Mouse (Mus musculus): ENCODE measurements around the gene Ric3. TPM values are rescaled to one million over a fixed set of nuclear protein-coding genes. Genes with fewer than 3 reads are reported as not detected.

Ric3 gene
- polyA plus RNA-seq, 2 experiments: 0.31 to 0.62 TPM

DNA sequence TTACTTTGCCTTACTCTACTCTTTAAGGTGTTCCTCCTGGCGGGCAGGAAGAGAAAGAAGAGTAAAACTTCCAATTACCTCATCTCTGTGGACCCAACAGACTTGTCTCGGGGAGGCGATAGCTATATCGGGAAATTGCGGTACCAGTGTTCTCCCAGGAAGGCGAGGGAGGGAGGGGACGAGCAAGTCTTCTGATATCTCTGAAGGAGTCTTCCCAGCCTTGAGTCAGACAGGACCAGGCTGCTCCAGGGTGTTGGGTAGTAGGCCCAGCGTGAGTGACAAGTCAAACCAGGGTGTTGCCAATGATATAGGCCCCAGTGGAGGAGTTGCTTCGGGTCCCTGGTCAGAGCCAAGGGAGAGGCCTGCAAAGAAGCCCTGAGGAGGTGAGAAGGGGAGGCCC, 56.2 kb downstream of the Ric3 start:
- H3K4me2 ChIP-seq (ENCODE audit: low read depth): no peak overlapping the region
- no peaks in the 10 kb centered on the region for H3K27me3 ChIP-seq (ENCODE audit: control insufficient read depth, insufficient read depth, low read length)
- 73% methylated on average over 9 of the region's 9 CpGs for WGBS (ENCODE audit: insufficient replicate concordance)
- H3K4me1 ChIP-seq (replicated peaks; ENCODE audit: control insufficient read depth in 2 of 2, insufficient read depth in 2 of 2, low read length in 1 of 2): no peaks in the 10 kb centered on the region
- no peaks in the 10 kb centered on the region for H3K36me3 ChIP-seq (replicated peaks; ENCODE audit: control insufficient read depth, insufficient read depth, low read depth)
- H3K4me3 ChIP-seq (ENCODE audit: insufficient read depth in 1 of 2, low read depth in 2 of 2, low read length in 2 of 2): no peak overlapping the region
- no peaks in the 10 kb centered on the region for H3K9me3 ChIP-seq (ENCODE audit: control insufficient read depth, low read length)
- ATAC-seq (ENCODE audit: insufficient read depth) (no peak), DNase-seq (ENCODE audit: low read depth in 3 of 3, low spot score in 3 of 3) (no peak)
- TF ChIP-seq EP300 (IDR thresholded peaks at IDR 0.05; ENCODE audit: low read depth) (no peak), CTCF (IDR thresholded peaks at IDR 0.05; ENCODE audit: low read depth) (no peak)
- H3K9ac ChIP-seq (replicated peaks): no peak overlapping the region
- H3K27ac ChIP-seq: no peak overlapping the region

DNA sequence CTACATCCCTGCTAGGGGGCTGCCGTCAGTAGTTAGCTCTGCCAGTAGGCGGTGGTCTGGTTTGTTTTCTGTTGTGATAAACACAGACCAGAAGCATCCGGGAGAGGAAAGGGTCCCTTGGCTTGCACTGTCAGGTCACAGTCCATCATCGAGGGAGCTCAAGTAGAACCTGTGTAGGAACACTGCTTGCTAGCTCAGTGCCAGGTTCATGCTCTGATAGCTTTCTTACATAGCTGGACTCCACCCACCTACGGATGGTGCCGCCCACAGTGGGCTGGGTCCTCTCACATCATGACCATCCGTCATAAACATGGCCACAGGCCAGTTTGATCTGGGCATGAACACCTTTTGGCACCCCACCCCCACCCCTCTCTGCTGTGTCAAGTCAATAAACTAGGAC, 57.4 kb downstream of the Ric3 start:
- no peak overlapping the region for H3K27ac ChIP-seq
- no peaks in the 10 kb centered on the region for H3K4me1 ChIP-seq (replicated peaks; ENCODE audit: control insufficient read depth in 2 of 2, insufficient read depth in 2 of 2, low read length in 1 of 2)
- no peak overlapping the region for H3K4me3 ChIP-seq (ENCODE audit: insufficient read depth in 1 of 2, low read depth in 2 of 2, low read length in 2 of 2)
- no peaks in the 10 kb centered on the region for H3K9me3 ChIP-seq (ENCODE audit: control insufficient read depth, low read length)
- H3K4me2 ChIP-seq (ENCODE audit: low read depth): no peak overlapping the region
- no peaks in the 10 kb centered on the region for H3K36me3 ChIP-seq (replicated peaks; ENCODE audit: control insufficient read depth, insufficient read depth, low read depth)
- DNase-seq (ENCODE audit: low read depth in 3 of 3, low spot score in 3 of 3) (no peak), ATAC-seq (ENCODE audit: insufficient read depth) (no peak)
- no peak for TF ChIP-seq EP300 (IDR thresholded peaks at IDR 0.05; ENCODE audit: low read depth)
- TF ChIP-seq CTCF (IDR thresholded peaks at IDR 0.05; ENCODE audit: low read depth): no peak
- no peak overlapping the region for H3K9ac ChIP-seq (replicated peaks)
- H3K27me3 ChIP-seq (ENCODE audit: control insufficient read depth, insufficient read depth, low read length): no peaks in the 10 kb centered on the region
- WGBS (ENCODE audit: insufficient replicate concordance): 61% methylated on average over 7 of the region's 7 CpGs

DNA sequence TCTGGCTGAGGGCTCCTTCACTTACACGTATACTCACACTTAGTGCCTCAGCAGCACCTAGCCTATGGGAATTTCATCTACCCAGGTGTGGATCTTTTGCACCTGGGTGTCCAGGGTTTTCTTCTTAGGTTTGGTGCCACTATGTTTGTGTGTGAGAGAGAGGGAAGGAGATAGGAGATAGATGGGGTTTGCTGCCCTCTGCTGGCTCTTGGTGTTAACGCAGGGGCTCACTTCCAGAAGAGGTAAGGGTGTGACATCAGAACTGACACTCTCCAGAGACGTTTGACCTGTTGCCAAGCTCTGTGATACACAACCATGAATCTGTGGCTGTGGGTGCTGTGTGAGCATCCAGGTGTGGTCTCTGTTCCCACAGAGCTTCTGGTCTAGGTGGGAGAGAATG, 61.7 kb downstream of the Ric3 start:
- TF ChIP-seq CTCF (IDR thresholded peaks at IDR 0.05; ENCODE audit: low read depth) (peak; percentile 78), EP300 (IDR thresholded peaks at IDR 0.05; ENCODE audit: low read depth) (no peak)
- ATAC-seq (ENCODE audit: insufficient read depth): no peak
- Histone ChIP-seq H3K4me1 (replicated peaks; ENCODE audit: control insufficient read depth in 2 of 2, insufficient read depth in 2 of 2, low read length in 1 of 2) (no peaks in the 10 kb centered on the region), H3K4me3 (ENCODE audit: insufficient read depth in 1 of 2, low read depth in 2 of 2, low read length in 2 of 2) (no peak overlapping the region), H3K27me3 (ENCODE audit: control insufficient read depth, insufficient read depth, low read length) (no peaks in the 10 kb centered on the region), H3K9ac (replicated peaks) (no peak overlapping the region), H3K9me3 (ENCODE audit: control insufficient read depth, low read length) (no peaks in the 10 kb centered on the region), H3K4me2 (ENCODE audit: low read depth) (no peak overlapping the region), H3K36me3 (replicated peaks; ENCODE audit: control insufficient read depth, insufficient read depth, low read depth) (no peaks in the 10 kb centered on the region), H3K27ac (no peak overlapping the region)
- DNase-seq (ENCODE audit: low read depth in 3 of 3, low spot score in 3 of 3): peak; percentile 9 to 13 (median 12)
- 14% methylated on average over 3 of the region's 3 CpGs for WGBS (ENCODE audit: insufficient replicate concordance)

DNA sequence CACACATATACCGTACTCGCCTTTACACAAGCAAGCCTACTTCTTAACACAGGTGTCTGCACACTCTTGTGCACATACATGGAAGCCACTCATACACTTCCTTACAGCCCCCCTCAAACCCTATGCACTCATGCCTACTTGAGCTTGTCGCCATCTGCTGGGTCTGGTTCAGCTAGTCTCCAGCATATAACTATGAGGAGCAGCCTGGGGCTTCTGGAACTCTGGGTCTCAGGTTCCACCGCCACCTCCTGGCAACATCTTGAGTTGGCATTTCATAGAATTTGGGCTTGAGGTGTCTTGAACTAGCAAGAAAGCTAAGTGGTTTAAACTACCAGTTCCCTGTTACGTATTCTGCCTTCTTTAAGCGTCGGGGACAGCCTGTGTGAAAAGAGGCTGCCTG, 63.9 kb downstream of the Ric3 start:
- 68% methylated on average over 7 of the region's 7 CpGs for WGBS (ENCODE audit: insufficient replicate concordance)
- no peaks in the 10 kb centered on the region for H3K4me1 ChIP-seq (replicated peaks; ENCODE audit: control insufficient read depth in 2 of 2, insufficient read depth in 2 of 2, low read length in 1 of 2)
- no peak for TF ChIP-seq EP300 (IDR thresholded peaks at IDR 0.05; ENCODE audit: low read depth)
- TF ChIP-seq CTCF (IDR thresholded peaks at IDR 0.05; ENCODE audit: low read depth): no peak
- DNase-seq (ENCODE audit: low read depth in 3 of 3, low spot score in 3 of 3) (no peak), ATAC-seq (ENCODE audit: insufficient read depth) (no peak)
- H3K9me3 ChIP-seq (ENCODE audit: control insufficient read depth, low read length): no peaks in the 10 kb centered on the region
- H3K27me3 ChIP-seq (ENCODE audit: control insufficient read depth, insufficient read depth, low read length): no peaks in the 10 kb centered on the region
- no peak overlapping the region for H3K9ac ChIP-seq (replicated peaks)
- H3K4me2 ChIP-seq (ENCODE audit: low read depth): no peak overlapping the region
- H3K27ac ChIP-seq: no peak overlapping the region
- H3K4me3 ChIP-seq (ENCODE audit: insufficient read depth in 1 of 2, low read depth in 2 of 2, low read length in 2 of 2): no peak overlapping the region
- no peaks in the 10 kb centered on the region for H3K36me3 ChIP-seq (replicated peaks; ENCODE audit: control insufficient read depth, insufficient read depth, low read depth)

DNA sequence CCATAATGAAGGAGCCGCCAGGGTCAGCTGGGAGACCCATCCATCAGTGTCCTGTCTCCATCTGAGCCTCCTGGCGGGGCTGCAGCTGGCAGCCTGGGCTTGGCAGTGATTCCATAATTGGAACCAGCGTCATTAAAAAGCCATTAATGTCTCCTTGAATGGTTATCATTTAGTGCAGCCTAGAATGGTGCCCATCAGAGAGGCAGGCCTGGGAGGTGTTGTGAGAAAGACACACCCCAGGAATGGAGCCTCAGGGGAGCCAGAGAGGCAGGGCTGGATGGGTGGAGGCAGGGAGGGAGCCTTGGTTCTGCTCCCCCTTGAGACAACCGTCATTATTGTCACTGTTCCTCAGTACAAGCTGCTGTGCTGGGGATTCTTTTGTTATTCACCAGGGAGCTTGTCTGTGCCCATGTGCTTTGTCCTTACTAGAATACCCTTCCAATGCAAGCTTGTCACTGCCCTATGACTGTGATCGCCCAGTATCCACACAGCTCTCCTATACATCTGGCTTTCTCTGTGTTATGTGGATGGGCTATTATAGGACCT, 66.7 kb downstream of the Ric3 start:
- Histone ChIP-seq H3K27me3 (ENCODE audit: control insufficient read depth, insufficient read depth, low read length) (peaks cover 10% of the 10 kb centered on the region), H3K9me3 (ENCODE audit: control insufficient read depth, low read length) (no peaks in the 10 kb centered on the region), H3K4me3 (ENCODE audit: insufficient read depth in 1 of 2, low read depth in 2 of 2, low read length in 2 of 2) (no peak overlapping the region), H3K4me2 (ENCODE audit: low read depth) (no peak overlapping the region), H3K27ac (no peak overlapping the region), H3K4me1 (replicated peaks; ENCODE audit: control insufficient read depth in 2 of 2, insufficient read depth in 2 of 2, low read length in 1 of 2) (no peaks in the 10 kb centered on the region), H3K9ac (replicated peaks) (no peak overlapping the region), H3K36me3 (replicated peaks; ENCODE audit: control insufficient read depth, insufficient read depth, low read depth) (no peaks in the 10 kb centered on the region)
- ATAC-seq (ENCODE audit: insufficient read depth) (no peak), DNase-seq (ENCODE audit: low read depth in 3 of 3, low spot score in 3 of 3) (no peak)
- WGBS (ENCODE audit: insufficient replicate concordance): 40% methylated on average over 5 of the region's 5 CpGs
- no peak for TF ChIP-seq CTCF (IDR thresholded peaks at IDR 0.05; ENCODE audit: low read depth)
- TF ChIP-seq EP300 (IDR thresholded peaks at IDR 0.05; ENCODE audit: low read depth): no peak

All from liver, embryonic 14.5 days (tissue).